Mouse (Mus musculus): ENCODE measurements at regions not wholly inside any gene's neighbourhood (a gene's known extent, or its start where the extent isn't known, plus 50 kb on each side); places are given as distances from the start of the nearest gene placed in this dataset.

DNA sequence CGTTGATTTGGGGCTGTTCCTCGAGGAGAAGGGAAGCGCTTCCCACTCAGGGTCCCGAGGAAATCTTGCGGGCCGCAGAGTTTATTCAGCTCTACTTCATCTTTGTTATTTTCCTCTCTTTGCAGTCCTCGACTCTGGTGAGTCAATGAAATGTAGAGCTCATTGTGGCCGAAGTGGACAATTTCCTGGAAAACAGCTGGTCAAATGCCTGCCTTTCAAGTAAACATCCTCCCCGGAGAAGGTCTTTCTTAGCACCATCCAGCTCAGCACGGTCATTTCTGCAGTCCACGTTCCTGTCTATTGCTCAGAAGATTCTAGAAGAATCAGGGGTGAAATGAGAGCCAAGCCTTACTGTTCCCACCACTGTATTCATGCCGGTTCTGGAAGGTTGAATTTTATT lies 133.0 kb downstream of the Bcas1 start:
- H3K36me3 ChIP-seq (ENCODE audit: control insufficient read depth, insufficient read depth, low read length), result no peaks in the 10 kb centered on the region
- 83% methylated on average over 12 of the region's 12 CpGs for WGBS

DNA sequence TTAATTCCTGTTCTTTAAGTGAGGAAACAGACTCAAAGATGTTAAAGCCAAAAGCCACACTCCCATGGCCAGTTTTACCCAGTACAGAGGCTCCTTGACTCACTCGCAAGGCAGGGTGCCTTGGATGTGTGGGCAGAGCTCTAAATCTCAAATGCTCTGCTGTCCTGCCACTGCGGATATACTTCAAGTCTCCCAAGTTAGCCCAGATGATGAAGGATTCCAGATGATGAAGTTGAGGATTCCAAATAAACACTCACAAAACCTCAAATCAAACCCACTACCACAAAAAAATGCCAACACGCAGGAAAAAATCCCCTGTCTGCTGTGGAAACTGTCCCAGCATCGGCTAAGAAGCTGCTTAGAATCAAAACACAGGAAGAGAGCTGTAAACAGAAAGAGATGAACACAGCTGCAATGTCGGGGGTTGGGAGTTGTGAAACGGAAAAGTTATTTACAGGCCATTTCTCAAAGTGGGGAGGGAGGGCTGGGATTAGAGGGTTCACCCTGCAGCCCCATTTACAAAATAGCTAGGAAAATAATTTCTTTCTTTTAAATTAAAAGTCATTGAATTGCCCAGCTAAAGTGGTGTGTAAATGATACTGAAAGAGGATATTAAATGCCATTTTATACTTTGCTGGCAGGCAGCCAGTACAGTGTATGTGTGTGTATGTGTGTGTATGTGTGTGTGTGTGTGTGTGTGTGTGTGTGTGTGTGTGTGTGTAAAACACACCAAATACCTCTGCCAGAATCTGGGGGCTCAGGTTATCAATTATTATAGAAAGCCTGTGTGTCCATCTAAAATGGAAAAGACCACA lies 135.6 kb downstream of the Bcas1 start:
- Histone ChIP-seq H3K36me3 (ENCODE audit: control insufficient read depth, insufficient read depth, low read length) (no peaks in the 10 kb centered on the region), H3K9ac (ENCODE audit: low read depth, low read length) (no peak overlapping the region), H3K27ac (ENCODE audit: low read length) (no peak overlapping the region), H3K4me3 (ENCODE audit: low read depth, low read length) (no peak overlapping the region), H3K27me3 (ENCODE audit: control insufficient read depth, insufficient read depth, low read depth, low read length) (no peaks in the 10 kb centered on the region), H3K4me2 (ENCODE audit: low read length) (no peak overlapping the region), H3K4me1 (ENCODE audit: control insufficient read depth, insufficient read depth, low read length) (peaks cover 10% of the 10 kb centered on the region), H3K9me3 (replicated peaks; ENCODE audit: control insufficient read depth, low read length, poor library complexity, severe bottlenecking) (no peaks in the 10 kb centered on the region)
- WGBS, result 45% methylated on average over 6 of the region's 6 CpGs
- ATAC-seq, result no peak

More for the DNA sequence above, 133.0 kb downstream of the Bcas1 start:
- ATAC-seq, result no peak
- Histone ChIP-seq H3K27me3 (ENCODE audit: control insufficient read depth, insufficient read depth, low read depth, low read length) (no peaks in the 10 kb centered on the region), H3K4me2 (ENCODE audit: low read length) (no peak overlapping the region), H3K4me3 (ENCODE audit: low read depth, low read length) (no peak overlapping the region), H3K27ac (ENCODE audit: low read length) (no peak overlapping the region), H3K4me1 (ENCODE audit: control insufficient read depth, insufficient read depth, low read length) (no peaks in the 10 kb centered on the region), H3K9me3 (replicated peaks; ENCODE audit: control insufficient read depth, low read length, poor library complexity, severe bottlenecking) (no peaks in the 10 kb centered on the region), H3K9ac (ENCODE audit: low read depth, low read length) (no peak overlapping the region)

DNA sequence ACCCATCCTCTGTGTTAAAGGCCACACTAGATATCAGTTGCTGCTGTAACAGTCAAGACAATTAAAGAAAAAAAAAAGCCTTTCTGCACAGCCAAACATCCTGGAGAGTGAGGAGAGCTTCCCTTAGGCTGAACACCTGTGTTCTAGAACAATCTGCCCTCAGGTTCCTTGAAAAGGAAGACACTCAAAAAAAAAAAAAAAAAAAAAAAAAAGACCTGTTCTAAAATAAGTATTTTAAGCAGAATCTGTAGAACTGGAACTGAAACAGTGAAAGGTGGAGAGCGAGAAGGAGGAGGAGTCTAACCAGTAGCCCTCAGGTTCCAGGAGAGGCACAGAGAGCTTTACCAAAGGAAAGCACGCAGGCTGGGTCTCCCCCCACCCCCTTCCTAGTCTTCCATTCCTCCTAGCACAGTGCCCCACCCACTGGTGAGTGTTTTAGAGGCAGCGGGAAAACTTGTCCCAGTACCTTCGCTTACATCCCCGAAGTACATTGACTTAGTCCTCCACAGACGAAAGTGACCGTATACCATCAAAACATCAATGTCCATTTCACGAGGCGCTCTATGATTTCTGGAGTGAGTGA lies 138.2 kb downstream of the Bcas1 start:
- Histone ChIP-seq H3K27ac (ENCODE audit: low read length) (no peak overlapping the region), H3K9ac (ENCODE audit: low read depth, low read length) (no peak overlapping the region), H3K4me2 (ENCODE audit: low read length) (no peak overlapping the region), H3K27me3 (ENCODE audit: control insufficient read depth, insufficient read depth, low read depth, low read length) (no peaks in the 10 kb centered on the region), H3K4me3 (ENCODE audit: low read depth, low read length) (no peak overlapping the region), H3K9me3 (replicated peaks; ENCODE audit: control insufficient read depth, low read length, poor library complexity, severe bottlenecking) (no peaks in the 10 kb centered on the region), H3K36me3 (ENCODE audit: control insufficient read depth, insufficient read depth, low read length) (no peaks in the 10 kb centered on the region), H3K4me1 (ENCODE audit: control insufficient read depth, insufficient read depth, low read length) (peaks cover 18% of the 10 kb centered on the region)
- 79% methylated on average over 9 of the region's 9 CpGs for WGBS
- ATAC-seq, result no peak

DNA sequence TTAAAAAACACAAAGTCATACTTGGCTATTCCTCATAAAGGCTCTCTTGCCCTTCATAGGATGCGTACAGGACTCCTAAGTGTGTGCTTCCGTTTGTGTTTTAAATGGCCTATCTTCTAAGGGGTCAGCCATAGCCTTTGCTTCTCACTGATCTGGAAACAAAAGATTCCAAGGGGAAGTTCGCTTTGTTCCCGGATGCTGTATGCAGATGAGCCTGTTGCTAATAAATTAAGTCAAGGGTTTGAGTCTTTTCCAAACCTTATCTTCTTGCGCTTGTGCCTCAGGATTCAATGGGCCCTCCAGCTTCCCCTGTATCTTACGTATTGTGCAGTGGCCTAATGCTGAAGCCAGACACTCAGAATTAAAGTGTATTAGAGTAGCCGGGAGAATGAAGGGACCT lies 138.9 kb downstream of the Bcas1 start:
- no peak overlapping the region for H3K4me3 ChIP-seq (ENCODE audit: low read depth, low read length)
- no peaks in the 10 kb centered on the region for H3K36me3 ChIP-seq (ENCODE audit: control insufficient read depth, insufficient read depth, low read length)
- no peak for ATAC-seq
- H3K27ac ChIP-seq (ENCODE audit: low read length), result peak overlapping the region; percentile 20
- no peak overlapping the region for H3K9ac ChIP-seq (ENCODE audit: low read depth, low read length)
- H3K4me2 ChIP-seq (ENCODE audit: low read length), result no peak overlapping the region
- peaks cover 18% of the 10 kb centered on the region for H3K4me1 ChIP-seq (ENCODE audit: control insufficient read depth, insufficient read depth, low read length)
- H3K27me3 ChIP-seq (ENCODE audit: control insufficient read depth, insufficient read depth, low read depth, low read length), result no peaks in the 10 kb centered on the region
- 44% methylated on average over 7 of the region's 7 CpGs for WGBS
- no peaks in the 10 kb centered on the region for H3K9me3 ChIP-seq (replicated peaks; ENCODE audit: control insufficient read depth, low read length, poor library complexity, severe bottlenecking)

DNA sequence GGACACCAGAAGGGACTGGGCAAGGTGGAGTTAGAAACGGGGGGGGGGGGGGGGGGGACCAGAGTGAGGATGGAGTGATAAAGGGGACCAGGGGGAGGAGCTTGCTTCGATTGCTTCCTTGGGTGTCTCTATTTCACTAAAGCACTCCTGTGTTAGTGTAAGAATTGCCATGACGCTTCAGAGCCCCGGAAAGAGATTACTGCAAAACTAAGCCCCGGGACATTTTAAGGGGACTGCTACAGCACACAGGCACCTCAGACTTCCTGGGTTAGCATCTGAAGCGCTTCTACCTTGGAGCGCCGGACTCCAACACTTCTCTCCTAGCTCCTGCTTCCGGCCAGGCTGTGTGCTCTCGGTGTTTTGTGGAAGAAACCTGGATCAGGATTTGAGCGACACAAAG lies 139.4 kb downstream of the Bcas1 start:
- WGBS, result 5% methylated on average over 11 of the region's 11 CpGs

DNA sequence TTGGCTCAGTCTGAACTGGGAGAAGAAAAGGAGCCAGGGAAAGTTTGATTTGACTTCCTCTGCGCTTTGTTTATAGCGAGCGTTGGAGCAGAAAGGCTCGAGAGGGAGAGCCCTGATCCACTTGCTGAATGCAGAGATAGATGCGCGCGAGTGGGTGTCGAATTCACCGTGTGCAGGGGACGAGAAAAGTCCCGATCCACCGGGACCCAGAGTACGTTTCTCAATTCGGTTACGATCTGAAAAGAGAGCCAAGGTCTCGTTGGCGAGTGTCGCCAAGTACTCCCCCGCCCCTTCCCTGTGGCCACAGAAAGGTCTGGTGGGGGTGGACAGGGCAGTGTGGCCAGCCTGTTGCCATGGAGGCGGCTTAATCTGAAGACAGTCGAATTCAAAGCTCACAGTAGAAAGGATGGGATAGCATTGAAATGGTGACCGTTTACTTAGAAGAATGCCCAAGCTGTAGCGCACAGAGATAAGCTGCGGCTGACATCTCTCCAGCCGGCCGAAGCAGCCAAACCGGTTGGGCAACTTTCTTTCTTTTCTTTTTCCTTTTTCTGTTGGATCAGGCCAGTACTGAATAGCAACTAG lies 139.5 kb upstream of the Zfp217 start:
- Histone ChIP-seq H3K9ac (ENCODE audit: low read depth, low read length) (peak overlapping the region; percentile 51), H3K27me3 (ENCODE audit: control insufficient read depth, insufficient read depth, low read depth, low read length) (no peaks in the 10 kb centered on the region), H3K9me3 (replicated peaks; ENCODE audit: control insufficient read depth, low read length, poor library complexity, severe bottlenecking) (no peaks in the 10 kb centered on the region), H3K4me3 (ENCODE audit: low read depth, low read length) (peak overlapping the region; percentile 37), H3K4me2 (ENCODE audit: low read length) (peak overlapping the region; percentile 84), H3K27ac (ENCODE audit: low read length) (peak overlapping the region; percentile 67; the same call in 1 of the 2 replicates), H3K4me1 (ENCODE audit: control insufficient read depth, insufficient read depth, low read length) (peaks cover 18% of the 10 kb centered on the region), H3K36me3 (ENCODE audit: control insufficient read depth, insufficient read depth, low read length) (no peaks in the 10 kb centered on the region)
- under 1% methylated on average over 27 of the region's 27 CpGs for WGBS
- ATAC-seq, result peak; percentile 84

More for the DNA sequence above, 139.4 kb downstream of the Bcas1 start:
- H3K4me2 ChIP-seq (ENCODE audit: low read length), result peak overlapping the region; percentile 84
- no peaks in the 10 kb centered on the region for H3K27me3 ChIP-seq (ENCODE audit: control insufficient read depth, insufficient read depth, low read depth, low read length)
- H3K4me1 ChIP-seq (ENCODE audit: control insufficient read depth, insufficient read depth, low read length), result peaks cover 18% of the 10 kb centered on the region
- H3K4me3 ChIP-seq (ENCODE audit: low read depth, low read length), result peak overlapping the region; percentile 2; the same call in 1 of the 2 replicates
- no peaks in the 10 kb centered on the region for H3K9me3 ChIP-seq (replicated peaks; ENCODE audit: control insufficient read depth, low read length, poor library complexity, severe bottlenecking)
- no peak overlapping the region for H3K9ac ChIP-seq (ENCODE audit: low read depth, low read length)
- H3K27ac ChIP-seq (ENCODE audit: low read length), result peak overlapping the region; percentile 54
- H3K36me3 ChIP-seq (ENCODE audit: control insufficient read depth, insufficient read depth, low read length), result no peaks in the 10 kb centered on the region
- ATAC-seq, result no peak

DNA sequence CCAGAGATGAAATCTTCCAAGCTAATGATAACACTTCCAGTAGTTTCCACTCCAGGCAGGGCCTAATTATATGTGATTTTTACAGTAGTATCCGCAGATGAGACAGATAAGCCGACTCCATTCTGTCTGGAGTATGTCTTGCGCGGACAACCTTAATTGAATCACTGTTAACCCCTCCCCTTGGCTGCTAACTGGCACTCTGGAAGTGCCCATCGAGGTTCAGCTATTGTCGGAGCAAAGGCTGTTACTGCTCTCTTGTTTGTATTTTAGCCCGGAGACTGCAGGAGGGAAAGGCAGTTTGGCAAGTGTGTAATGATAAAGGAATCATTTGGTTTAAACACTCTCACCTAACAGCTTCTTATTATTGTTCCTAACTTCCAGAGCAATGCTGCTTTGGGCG lies 138.9 kb upstream of the Zfp217 start:
- 0 out of 2 replicates have a peak, but pooled peaks have one; percentile 49 for ATAC-seq
- Histone ChIP-seq H3K36me3 (ENCODE audit: control insufficient read depth, insufficient read depth, low read length) (no peaks in the 10 kb centered on the region), H3K9ac (ENCODE audit: low read depth, low read length) (no peak overlapping the region), H3K4me2 (ENCODE audit: low read length) (peak overlapping the region; percentile 84), H3K9me3 (replicated peaks; ENCODE audit: control insufficient read depth, low read length, poor library complexity, severe bottlenecking) (no peaks in the 10 kb centered on the region), H3K4me1 (ENCODE audit: control insufficient read depth, insufficient read depth, low read length) (peaks cover 18% of the 10 kb centered on the region), H3K27ac (ENCODE audit: low read length) (peak overlapping the region; percentile 67), H3K27me3 (ENCODE audit: control insufficient read depth, insufficient read depth, low read depth, low read length) (no peaks in the 10 kb centered on the region), H3K4me3 (ENCODE audit: low read depth, low read length) (no peak overlapping the region)
- 3% methylated on average over 8 of the region's 8 CpGs for WGBS

DNA sequence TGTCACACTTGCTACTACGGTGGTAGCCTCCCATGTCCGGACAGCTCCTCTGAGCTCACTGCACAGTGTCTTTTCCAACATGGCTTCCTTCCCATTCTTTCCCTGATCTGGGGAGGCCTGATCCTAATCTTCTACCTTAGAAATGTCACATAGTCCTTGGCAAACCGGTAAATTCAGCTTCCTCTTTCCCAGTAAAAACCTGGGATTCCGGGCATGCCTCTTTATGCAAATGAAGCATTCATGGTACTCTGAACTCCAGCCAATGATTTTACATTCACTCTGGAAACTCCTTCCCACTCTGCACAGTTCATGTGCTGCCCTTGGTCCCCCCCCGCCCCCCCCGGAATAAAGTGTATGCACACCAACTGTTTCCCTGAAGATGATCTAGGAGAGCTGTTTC lies 134.6 kb upstream of the Zfp217 start:
- 55% methylated on average over 6 of the region's 6 CpGs for WGBS
- H3K36me3 ChIP-seq (ENCODE audit: control insufficient read depth, insufficient read depth, low read length), result no peaks in the 10 kb centered on the region

More for the DNA sequence above, 134.6 kb upstream of the Zfp217 start:
- Histone ChIP-seq H3K9me3 (replicated peaks; ENCODE audit: control insufficient read depth, low read length, poor library complexity, severe bottlenecking) (no peaks in the 10 kb centered on the region), H3K4me3 (ENCODE audit: low read depth, low read length) (no peak overlapping the region), H3K9ac (ENCODE audit: low read depth, low read length) (no peak overlapping the region), H3K27me3 (ENCODE audit: control insufficient read depth, insufficient read depth, low read depth, low read length) (no peaks in the 10 kb centered on the region), H3K4me2 (ENCODE audit: low read length) (no peak overlapping the region), H3K27ac (ENCODE audit: low read length) (no peak overlapping the region), H3K4me1 (ENCODE audit: control insufficient read depth, insufficient read depth, low read length) (peaks cover 11% of the 10 kb centered on the region; the same call in 1 of the 2 replicates)
- no peak for ATAC-seq

Measured in midbrain, embryonic 16.5 days (tissue).